Mouse (Mus musculus) liver, adult 2 months (tissue): ENCODE measurements around the gene Prdx6b.

Experiments
- CTCF ChIP-seq: fragments of 200-500 bp; IDR thresholded peaks from 2 replicates; pipeline ENCODE4 v1.5.1; 2011; ENCODE audit warnings: low read depth, low read length, control low read depth
- POLR2A ChIP-seq: fragments of 200-500 bp; IDR thresholded peaks from 2 replicates; pipeline ENCODE4 v1.6.1; 2011; ENCODE audit warnings: low read length, control low read depth; ENCODE audit not compliant: insufficient read depth; ENCODE audit errors: extremely low read depth

- TF ChIP-seq POLR2A (no peak), CTCF (no peak)
These were observed 44.8 kb upstream of the Prdx6b start for GRCm38 (mm10) chr2:80247466-80247865.
